Mouse (Mus musculus): ENCODE measurements around the gene Sgms1. TPM values are rescaled to one million over a fixed set of nuclear protein-coding genes. Genes with fewer than 3 reads are reported as not detected.
"Not testable (repeated sequence)": the region's sequence is repeated elsewhere in the genome, so short reads cannot be mapped to it uniquely, and the experiment has no call there.

The Sgms1 gene
- total RNA-seq, 2 experiments from 2014 or later, result 53.8 to 62.8 TPM

GRCm38 (mm10) chr19:32360989-32361698 lies 28.4 kb downstream of the Sgms1 start:
- intact Hi-C loops (cut with DNase I), result no loop called here
- Histone ChIP-seq H3K4me3 (no peak overlapping the region), H3K27ac (no peak overlapping the region; the same call in 1 of the 2 replicates)
- no peak for DNase-seq
- no peak for TF ChIP-seq CTCF (IDR thresholded peaks at IDR 0.05)

DNA sequence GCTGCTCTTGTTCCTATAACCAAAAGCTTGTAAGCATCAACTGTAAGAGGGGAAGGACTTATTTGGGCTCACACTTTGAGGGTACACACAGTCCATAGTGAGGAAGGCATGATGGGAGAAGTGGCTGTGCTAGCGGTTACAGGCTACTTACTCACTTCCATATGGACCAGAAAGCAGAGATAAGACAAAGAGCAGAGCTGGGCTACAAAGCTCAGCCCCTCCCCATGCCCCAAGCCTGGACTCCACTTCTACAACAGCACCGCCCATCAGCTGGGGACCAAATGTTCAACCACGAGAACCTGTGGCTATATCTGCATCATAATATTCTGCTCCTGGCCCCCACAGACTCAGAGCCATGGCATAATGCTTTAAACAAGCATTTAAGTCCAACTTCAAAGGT lies 29.0 kb downstream of the Sgms1 start:
- DNase-seq, result no peak
- no peak for TF ChIP-seq CTCF (IDR thresholded peaks at IDR 0.05)
- Histone ChIP-seq H3K4me3 (no peak overlapping the region), H3K27ac (no peak overlapping the region; the same call in 1 of the 2 replicates)
- intact Hi-C loops (cut with DNase I), result no loop called here

DNA sequence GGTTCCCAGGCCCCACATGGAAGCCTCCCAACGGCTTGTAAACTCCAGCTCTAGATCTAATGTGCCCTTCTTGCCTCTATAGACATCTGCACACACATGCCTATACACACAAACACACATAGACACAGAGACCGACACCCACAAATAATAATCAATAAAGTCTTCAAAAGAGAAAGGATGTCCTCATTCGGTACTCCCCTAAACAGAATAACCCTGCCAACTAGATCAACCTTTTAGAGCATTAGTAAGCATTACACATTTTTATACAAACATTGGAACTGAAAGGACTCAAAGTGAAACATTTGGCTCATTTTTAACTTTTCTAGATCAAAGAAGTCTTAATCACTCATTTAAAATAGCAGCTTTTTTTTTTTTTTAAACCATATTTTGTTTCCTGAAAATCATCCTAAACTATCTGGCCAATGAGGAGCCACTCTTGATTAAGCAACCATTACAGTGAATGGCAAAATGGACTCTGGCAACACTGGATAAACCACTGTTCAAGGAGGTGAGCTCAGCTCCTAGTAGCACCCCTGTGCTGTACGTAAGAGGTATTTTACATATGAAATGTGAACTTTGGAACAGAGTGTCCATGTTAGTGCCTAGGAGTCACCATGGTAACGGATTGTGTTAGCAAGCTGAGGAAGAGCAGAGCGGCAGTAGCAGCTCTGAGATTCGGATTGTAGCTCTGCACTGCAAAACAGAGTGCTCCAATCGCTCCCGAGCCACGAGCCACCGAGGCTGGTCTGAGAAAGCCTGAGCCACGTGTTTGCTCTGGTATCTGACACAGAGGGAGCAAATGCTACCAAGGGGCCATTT lies 30.6 kb downstream of the Sgms1 start:
- Histone ChIP-seq H3K4me3 (no peak overlapping the region), H3K27ac (no peak overlapping the region)
- TF ChIP-seq CTCF (IDR thresholded peaks at IDR 0.05), result no peak
- intact Hi-C loops (cut with DNase I), result no loop called here
- DNase-seq, result no peak

DNA sequence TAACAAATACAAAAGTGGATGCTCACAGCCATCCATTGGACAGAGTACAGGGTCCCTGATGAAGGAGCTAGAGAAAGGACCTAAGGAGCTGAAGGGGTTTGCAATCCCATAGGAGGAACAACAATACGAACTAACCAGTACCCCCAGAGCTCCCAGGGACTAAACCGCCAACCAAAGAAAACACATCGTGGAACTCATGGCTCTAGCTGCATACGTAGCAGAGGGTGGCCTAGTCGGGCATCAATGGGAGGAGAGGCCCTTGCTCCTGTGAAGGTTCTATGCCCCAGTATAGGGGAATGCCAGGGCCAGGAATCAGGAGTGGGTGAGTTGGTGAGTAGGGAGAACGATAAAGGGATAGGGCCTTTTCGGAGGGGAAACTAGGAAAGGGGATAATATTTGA lies 31.5 kb downstream of the Sgms1 start:
- H3K27ac ChIP-seq, result peak overlapping the region; percentile 87; the same call in 1 of the 2 replicates
- DNase-seq; intact Hi-C loops (cut with DNase I); H3K4me3 ChIP-seq: not testable (repeated sequence)

DNA sequence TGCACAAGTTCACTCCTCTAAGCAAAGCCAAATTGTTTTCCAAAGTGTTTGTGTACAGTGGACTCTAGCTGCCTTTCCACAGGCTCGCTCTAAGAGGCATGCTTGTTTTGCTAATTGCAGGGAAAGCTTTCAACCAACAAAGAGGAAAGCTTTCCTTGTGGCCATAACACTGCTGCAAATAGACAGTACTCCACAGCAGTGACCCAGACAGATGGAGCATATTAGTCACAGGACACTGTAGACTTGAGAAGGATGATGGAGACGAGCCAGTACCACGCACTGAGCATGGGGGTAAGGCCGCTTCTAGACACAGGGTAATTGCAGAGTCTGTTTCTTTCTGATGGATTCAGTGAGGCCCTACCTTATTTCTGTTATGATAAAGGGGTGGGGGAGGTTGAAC lies 33.3 kb downstream of the Sgms1 start:
- TF ChIP-seq CTCF (IDR thresholded peaks at IDR 0.05), result no peak
- peak; percentile 72 for DNase-seq
- Histone ChIP-seq H3K4me3 (peak overlapping the region; percentile 26), H3K27ac (peak overlapping the region; percentile 87)
- intact Hi-C loops (cut with DNase I), result no loop called here

DNA sequence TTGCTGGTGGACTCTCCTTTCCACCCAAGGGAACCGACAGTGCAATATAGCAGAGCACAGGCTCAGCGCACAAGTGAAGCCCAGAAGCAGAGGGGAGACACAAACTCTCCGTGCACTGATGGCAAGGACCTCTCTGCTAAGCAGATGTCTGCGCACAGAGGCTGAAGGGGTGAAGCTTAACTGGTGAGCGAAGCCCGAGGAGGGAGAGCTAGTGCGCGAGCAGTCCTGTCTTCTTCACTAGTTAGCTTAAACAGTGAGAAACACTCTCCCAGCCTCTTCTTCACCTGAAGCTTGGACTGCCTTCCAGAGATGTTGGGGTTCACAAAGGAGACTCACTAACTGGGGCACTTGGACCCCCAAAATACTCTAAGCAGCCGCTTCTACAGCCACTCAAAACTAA lies 36.1 kb downstream of the Sgms1 start:
- Histone ChIP-seq H3K4me3 (no peak overlapping the region), H3K27ac (no peak overlapping the region)
- no peak for TF ChIP-seq CTCF (IDR thresholded peaks at IDR 0.05)
- DNase-seq, result no peak
- intact Hi-C loops (cut with DNase I), result no loop called here

GRCm38 (mm10) chr19:32348955-32349654 lies 40.4 kb downstream of the Sgms1 start:
- no peak for DNase-seq
- TF ChIP-seq CTCF (IDR thresholded peaks at IDR 0.05), result peak; percentile 8; the same call in 1 of the 2 replicates
- Histone ChIP-seq H3K4me3 (no peak overlapping the region), H3K27ac (peak overlapping the region; percentile 9)
- intact Hi-C loops (cut with DNase I), result no loop called here

DNA sequence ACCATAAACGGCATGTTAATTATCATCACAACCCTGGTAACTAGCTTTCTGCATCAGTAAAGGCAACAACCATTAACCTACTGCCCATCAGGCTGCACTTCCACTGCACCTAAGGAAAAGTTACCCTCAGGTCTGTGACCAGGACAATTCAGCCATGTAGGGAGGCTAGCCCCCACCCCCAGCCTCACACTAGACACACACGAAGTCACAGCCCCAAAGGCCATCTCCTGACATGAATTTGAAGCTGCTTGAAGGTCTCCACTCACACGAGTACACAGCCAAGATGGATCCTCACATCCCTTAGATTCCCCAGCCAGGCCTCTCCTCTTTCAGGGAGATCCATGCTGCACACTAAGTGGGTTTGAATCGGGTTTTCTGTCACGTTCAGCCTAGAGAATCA lies 42.0 kb downstream of the Sgms1 start:
- DNase-seq, result no peak
- intact Hi-C loops (cut with DNase I), result no loop called here
- no peak for TF ChIP-seq CTCF (IDR thresholded peaks at IDR 0.05)
- Histone ChIP-seq H3K27ac (peak overlapping the region; percentile 82), H3K4me3 (no peak overlapping the region)

DNA sequence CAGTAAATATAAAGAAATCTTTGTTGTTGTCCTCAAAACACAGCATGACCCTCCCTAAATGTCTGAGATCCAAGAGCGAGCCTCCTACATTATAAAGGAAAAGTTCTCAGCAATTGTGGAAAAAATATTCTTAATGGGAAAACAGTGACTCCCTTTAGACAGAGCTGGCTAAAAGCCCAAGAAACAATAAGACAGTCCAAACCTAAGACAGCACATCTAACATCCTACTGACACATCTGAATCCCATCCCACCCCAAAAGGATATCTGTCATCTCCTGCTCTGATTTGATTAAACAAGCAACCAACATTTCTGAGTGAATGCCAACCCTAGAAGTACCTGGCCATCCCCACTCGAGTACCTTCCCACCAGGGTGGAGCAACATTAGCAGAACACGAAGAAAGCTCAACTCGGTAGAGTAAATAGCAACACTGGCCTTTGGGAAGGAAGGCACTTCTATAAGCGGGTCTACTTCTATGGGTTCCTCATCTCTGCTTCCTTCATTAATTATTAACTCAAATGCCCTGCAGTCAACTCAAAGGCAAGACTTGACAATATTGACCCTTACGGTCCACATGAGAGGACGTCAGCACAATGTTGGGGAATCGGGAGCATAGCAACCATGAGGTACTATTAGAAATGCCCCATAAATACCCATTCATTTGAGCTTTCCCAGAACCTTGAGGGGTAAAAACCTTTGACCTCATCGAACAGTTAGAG lies 42.7 kb downstream of the Sgms1 start:
- no peak for DNase-seq
- TF ChIP-seq CTCF (IDR thresholded peaks at IDR 0.05), result no peak
- peak overlapping the region; percentile 82 for H3K27ac ChIP-seq
- peak overlapping the region; percentile 37; the same call in 1 of the 2 replicates for H3K4me3 ChIP-seq
- intact Hi-C loops (cut with DNase I), result no loop called here

DNA sequence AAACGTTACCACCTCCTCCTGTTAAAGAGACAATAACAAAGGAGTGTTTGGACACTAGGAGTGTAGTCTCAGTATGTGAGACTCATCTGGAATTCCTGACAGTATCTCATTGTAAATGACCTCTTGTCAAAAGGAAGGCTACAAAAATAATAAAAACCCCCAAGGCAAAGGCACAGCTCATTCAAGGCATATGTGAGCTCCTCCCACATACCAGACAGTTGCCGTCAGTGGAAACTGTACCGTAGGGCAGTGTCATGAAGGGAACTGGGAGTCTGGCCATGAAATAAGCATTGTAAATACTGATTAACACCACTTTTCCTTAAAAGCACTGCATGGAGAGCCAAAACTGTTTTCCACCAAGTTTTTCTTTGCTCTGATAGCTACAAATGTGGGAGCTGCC lies 43.3 kb downstream of the Sgms1 start:
- peak; percentile 49 for DNase-seq
- TF ChIP-seq CTCF (IDR thresholded peaks at IDR 0.05), result no peak
- peak overlapping the region; percentile 82 for H3K27ac ChIP-seq
- peak overlapping the region; percentile 37 for H3K4me3 ChIP-seq
- intact Hi-C loops (cut with DNase I), result no loop called here

- no peak for TF ChIP-seq CTCF (IDR thresholded peaks at IDR 0.05)
- no peak for DNase-seq
- intact Hi-C loops (cut with DNase I), result no loop called here
- H3K27ac ChIP-seq, result peak overlapping the region; percentile 82
- H3K4me3 ChIP-seq, result no peak overlapping the region
These were observed 44.3 kb downstream of the Sgms1 start for GRCm38 (mm10) chr19:32345181-32345745.

- intact Hi-C loops (cut with DNase I), result no loop called here
- DNase-seq, result no peak
- Histone ChIP-seq H3K4me3 (no peak overlapping the region), H3K27ac (peak overlapping the region; percentile 82)
- no peak for TF ChIP-seq CTCF (IDR thresholded peaks at IDR 0.05)
These were observed 44.8 kb downstream of the Sgms1 start for GRCm38 (mm10) chr19:32344738-32345121.
